Mouse (Mus musculus) small intestine, adult 2 months (tissue): Measurements from ENCODE around the gene Rph3a.
"Not testable (repeated sequence)": the region's sequence is repeated elsewhere in the genome, so short reads cannot be mapped to it uniquely, and the experiment has no call there.

Source experiments
- CTCF ChIP-seq: fragments of 200-500 bp; IDR thresholded peaks from 2 replicates; pipeline ENCODE4 v1.5.1; 2012; ENCODE audit warnings: low read depth, mild to moderate bottlenecking, control low read depth, inconsistent platforms, low read length, moderate library complexity, mixed read lengths; ENCODE audit not compliant: insufficient replicate concordance, insufficient read length; ENCODE audit errors: extremely low read depth
- POLR2A ChIP-seq: fragments of 200-500 bp; IDR thresholded peaks from 2 replicates; pipeline ENCODE4 v1.6.1; 2012; ENCODE audit warnings: low read depth, mild to moderate bottlenecking, control low read depth, inconsistent platforms, low read length, moderate library complexity

DNA sequence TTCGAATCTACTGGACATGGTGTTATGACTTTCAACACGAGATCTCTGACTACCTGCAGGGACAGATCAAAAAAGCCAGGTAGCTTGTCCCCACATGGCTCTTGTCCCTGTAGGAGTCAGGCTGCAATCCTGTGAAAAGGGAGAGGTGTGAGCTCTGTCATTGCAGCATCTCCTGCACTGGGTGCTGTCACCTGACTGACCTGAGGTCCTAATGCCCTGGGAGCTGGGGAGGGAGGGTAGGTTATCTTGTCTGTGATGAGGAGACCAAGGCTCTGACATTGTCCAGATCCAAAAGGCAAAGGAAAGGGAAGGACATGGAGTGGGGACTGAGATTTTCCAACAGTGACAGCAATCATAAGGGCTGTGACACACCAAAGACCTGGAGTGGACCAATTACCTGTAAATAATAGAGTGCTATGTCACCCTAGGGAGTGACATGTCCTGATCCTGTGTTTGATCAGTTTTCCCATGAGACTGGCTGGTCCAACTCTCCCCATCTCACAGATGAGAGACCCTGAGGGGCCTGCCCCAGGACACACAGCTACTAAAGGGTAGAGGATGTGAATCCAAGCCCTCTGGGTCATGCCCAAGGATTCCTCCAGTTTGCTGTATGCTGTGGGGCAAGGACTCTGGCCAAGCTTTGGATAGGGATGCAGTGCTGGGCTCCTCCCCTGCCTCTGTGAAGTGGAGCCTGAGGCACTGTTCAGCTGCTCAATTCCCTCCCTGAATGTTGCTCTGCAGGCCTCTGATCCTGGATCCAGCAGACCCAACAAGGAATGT, 90.5 kb downstream of the Rph3a start:
- not testable (repeated sequence) for TF ChIP-seq POLR2A, CTCF
